Mouse (Mus musculus) myocyte (in vitro differentiated cells): ENCODE results near the gene B3gnt3. TPM values are rescaled to one million over a fixed set of nuclear protein-coding genes. Genes with fewer than 3 reads are reported as not detected.
"Not testable (repeated sequence)": the region's sequence is repeated elsewhere in the genome, so short reads cannot be mapped to it uniquely, and the experiment has no call there.

Experiments used
- H3K27me3 ChIP-seq: one replicate; pipeline ENCODE4 v1.6.1; 2011; ENCODE audit not compliant: control insufficient read depth, insufficient read depth, insufficient read length
- H3K36me3 ChIP-seq: one replicate; pipeline ENCODE4 v1.6.1; 2011; ENCODE audit not compliant: control insufficient read depth, insufficient read depth
- H3K4me2 ChIP-seq: one replicate; pipeline ENCODE4 v1.6.1; 2011; ENCODE audit warnings: low read depth, control low read depth
- H3K4me3 ChIP-seq: one replicate; pipeline ENCODE4 v1.5.1; 2011; ENCODE audit warnings: mild to moderate bottlenecking, control low read depth, moderate library complexity
- H3K79me2 ChIP-seq: one replicate; pipeline ENCODE4 v1.6.1; 2011; ENCODE audit not compliant: control insufficient read depth, insufficient read depth
- H3ac ChIP-seq: one replicate; pipeline ENCODE4 v1.6.1; 2011; ENCODE audit not compliant: control insufficient read depth, insufficient read length
- CEBPB ChIP-seq: IDR thresholded peaks from 2 replicates; pipeline ENCODE4 v1.6.1; 2011; ENCODE audit warnings: mild to moderate bottlenecking, moderate library complexity; ENCODE audit not compliant: poor library complexity, insufficient read depth, severe bottlenecking
- E2F4 ChIP-seq: IDR thresholded peaks from one replicate; pipeline ENCODE4 v1.6.1; 2011; ENCODE audit warnings: mild to moderate bottlenecking, control low read depth, moderate library complexity; ENCODE audit not compliant: insufficient read depth
- MAX ChIP-seq: IDR thresholded peaks from one replicate; pipeline ENCODE4 v1.6.1; 2011; ENCODE audit warnings: low read depth, mild to moderate bottlenecking, control low read depth
- MYOD1 ChIP-seq, 3 experiments: IDR thresholded peaks; one replicate each; pipeline ENCODE4 v1.6.1; 2011; ENCODE audit warnings: control low read depth in 2 of 3, low read depth in 2 of 3, mild to moderate bottlenecking in 2 of 3, moderate library complexity in 1 of 3; ENCODE audit not compliant: insufficient read length in 2 of 3, control insufficient read depth in 1 of 3
- MYOG ChIP-seq, 3 experiments: IDR thresholded peaks; one replicate each; pipeline ENCODE4 v1.6.1; 2011; ENCODE audit warnings: control low read depth in 2 of 3, low read depth in 2 of 3, mild to moderate bottlenecking in 2 of 3; ENCODE audit not compliant: insufficient read length in 2 of 3, control insufficient read depth in 1 of 3, insufficient read depth in 1 of 3
- POLR2A ChIP-seq: IDR thresholded peaks from one replicate; pipeline ENCODE4 v1.6.1; 2011; ENCODE audit warnings: low read depth, mild to moderate bottlenecking, control low read depth, moderate library complexity; ENCODE audit not compliant: insufficient read length
- POLR2AphosphoS2 ChIP-seq: IDR thresholded peaks from one replicate; pipeline ENCODE4 v1.6.1; 2011; ENCODE audit warnings: low read depth, control low read depth; ENCODE audit not compliant: insufficient read length
- REST ChIP-seq: IDR thresholded peaks from one replicate; pipeline ENCODE4 v1.6.1; 2011; ENCODE audit warnings: mild to moderate bottlenecking, control low read depth, moderate library complexity; ENCODE audit not compliant: insufficient read depth, insufficient read length
- SRF ChIP-seq: IDR thresholded peaks from one replicate; pipeline ENCODE4 v1.6.1; 2011; ENCODE audit warnings: low read depth; ENCODE audit not compliant: control insufficient read depth, insufficient read length
- TCF12 ChIP-seq: IDR thresholded peaks from one replicate; pipeline ENCODE4 v1.6.1; 2011; ENCODE audit warnings: mild to moderate bottlenecking, control low read depth; ENCODE audit not compliant: poor library complexity, insufficient read depth, severe bottlenecking
- TCF3 ChIP-seq: IDR thresholded peaks from one replicate; pipeline ENCODE4 v1.6.1; 2011; ENCODE audit warnings: low read depth, control low read depth; ENCODE audit not compliant: insufficient read length
- USF1 ChIP-seq: IDR thresholded peaks from one replicate; pipeline ENCODE4 v1.6.1; 2011; ENCODE audit warnings: low read depth, mild to moderate bottlenecking, control low read depth, moderate library complexity
- polyA plus RNA-seq: library from polyadenylated mRNA; unstranded; fragments of >200 nt; fragmentation: generic; extraction: Trizol; gene quantifications from one replicate; pipeline ENCODE4 v1.2.1, GENCODE M21; 2012; ENCODE audit warnings: missing spikeins

The B3gnt3 gene
- 0.01 TPM for polyA plus RNA-seq

- H3K4me3 ChIP-seq, result no peak within 1 kb of the TSS
- H3K27me3 ChIP-seq, result peaks cover 6% of the 10 kb centered on the region
- H3K4me2 ChIP-seq, result peak within 1 kb of the TSS; percentile 38
- H3ac ChIP-seq, result no peak within 1 kb of the TSS
- TF ChIP-seq TCF3, result no peak
- TF ChIP-seq USF1, result no peak
- TF ChIP-seq E2F4, result no peak
- no peak for TF ChIP-seq MAX
- no peak for TF ChIP-seq SRF
- TF ChIP-seq POLR2AphosphoS2, result no peak
- TF ChIP-seq CEBPB, result no peak
- no peak for TF ChIP-seq TCF12
- TF ChIP-seq POLR2A, result no peak
- TF ChIP-seq MYOD1 (IDR thresholded peaks at IDR 0.05; ENCODE audit: control insufficient read depth in 1 of 3, insufficient read length in 2 of 3, low read depth in 2 of 3), result no peak
- no peak for TF ChIP-seq MYOG (IDR thresholded peaks at IDR 0.05; ENCODE audit: control insufficient read depth in 1 of 3, insufficient read depth in 1 of 3, insufficient read length in 2 of 3, low read depth in 2 of 3)
- no peak for TF ChIP-seq REST
- H3K36me3 ChIP-seq, result no peaks in the 10 kb centered on the region
- no peaks in the 10 kb centered on the region for H3K79me2 ChIP-seq
These were observed at the start of gene B3gnt3 for GRCm38 (mm10) chr8:71701414-71702086. Gene B3gnt3 (minus strand): TSS chr8:71701789.

- H3K4me3 ChIP-seq, H3ac ChIP-seq, H3K4me2 ChIP-seq, H3K27me3 ChIP-seq, H3K36me3 ChIP-seq, H3K79me2 ChIP-seq: not testable (repeated sequence)
These were observed 47.9 kb upstream of the B3gnt3 start for GRCm38 (mm10) chr8:71749321-71750075.

GRCm38 (mm10) chr8:71747082-71747481, 45.5 kb upstream of the B3gnt3 start:
- H3ac ChIP-seq, H3K79me2 ChIP-seq, H3K4me2 ChIP-seq, H3K36me3 ChIP-seq, H3K27me3 ChIP-seq, H3K4me3 ChIP-seq: not testable (repeated sequence)

GRCm38 (mm10) chr8:71745322-71745721, 43.7 kb upstream of the B3gnt3 start:
- Histone ChIP-seq H3K36me3 (no peaks in the 10 kb centered on the region), H3K4me3 (no peak overlapping the region), H3K27me3 (peaks cover 8% of the 10 kb centered on the region), H3K79me2 (no peaks in the 10 kb centered on the region), H3ac (no peak overlapping the region), H3K4me2 (no peak overlapping the region)
- no peak for TF ChIP-seq USF1
- TF ChIP-seq REST, result no peak

GRCm38 (mm10) chr8:71742783-71743182, 41.2 kb upstream of the B3gnt3 start:
- Histone ChIP-seq H3K27me3 (peaks cover 8% of the 10 kb centered on the region), H3K79me2 (no peaks in the 10 kb centered on the region), H3ac (no peak overlapping the region), H3K4me2 (no peak overlapping the region), H3K36me3 (no peaks in the 10 kb centered on the region), H3K4me3 (no peak overlapping the region)
- TF ChIP-seq MYOD1 (IDR thresholded peaks at IDR 0.05; ENCODE audit: control insufficient read depth in 1 of 3, insufficient read length in 2 of 3, low read depth in 2 of 3) (no peak), POLR2AphosphoS2 (no peak)

- H3K27me3 ChIP-seq, result peaks cover 8% of the 10 kb centered on the region
These were observed 40.1 kb upstream of the B3gnt3 start for GRCm38 (mm10) chr8:71741687-71742114.

More at GRCm38 (mm10) chr8:71741687-71742114, 40.1 kb upstream of the B3gnt3 start:
- H3K4me3 ChIP-seq, result no peak overlapping the region
- H3K36me3 ChIP-seq, result no peaks in the 10 kb centered on the region
- no peaks in the 10 kb centered on the region for H3K79me2 ChIP-seq
- TF ChIP-seq REST, result no peak
- no peak for TF ChIP-seq MYOD1 (IDR thresholded peaks at IDR 0.05; ENCODE audit: control insufficient read depth in 1 of 3, insufficient read length in 2 of 3, low read depth in 2 of 3)
- no peak for TF ChIP-seq E2F4
- no peak for TF ChIP-seq TCF12
- TF ChIP-seq POLR2A, result no peak
- TF ChIP-seq MAX, result no peak
- no peak for TF ChIP-seq SRF
- no peak for TF ChIP-seq CEBPB
- no peak for TF ChIP-seq POLR2AphosphoS2
- no peak for TF ChIP-seq MYOG (IDR thresholded peaks at IDR 0.05; ENCODE audit: control insufficient read depth in 1 of 3, insufficient read depth in 1 of 3, insufficient read length in 2 of 3, low read depth in 2 of 3)
- no peak for TF ChIP-seq TCF3
- TF ChIP-seq USF1, result no peak
- H3ac ChIP-seq, result no peak overlapping the region
- no peak overlapping the region for H3K4me2 ChIP-seq
